Mouse (Mus musculus) midbrain, postnatal 0 days (tissue): ENCODE data around the gene Apoa5. TPM values are rescaled to one million over a fixed set of nuclear protein-coding genes. Genes with fewer than 3 reads are reported as not detected.

Source experiments
- ATAC-seq: fragments of 200-750 bp; cut with Nextera tagmentation; 2 replicates; pipeline ENCODE4 v1.8.0; 2017; ENCODE audit warnings: moderate number of reproducible peaks, mild to moderate bottlenecking, moderate TSS enrichment, moderate library complexity; ENCODE audit not compliant: low FRiP score
- DNase-seq: peaks from one replicate; pipeline ENCODE4 v3.0.0-alpha.2; 2015; ENCODE audit warnings: low spot score
- H3K27ac ChIP-seq: fragments of 300-500 bp; sonication (generic); 2 replicates; pipeline ENCODE4 v1.5.1; 2014; ENCODE audit warnings: low read depth, mild to moderate bottlenecking, low read length, mixed read lengths
- H3K27me3 ChIP-seq: fragments of 300-500 bp; sonication (generic); 2 replicates; pipeline ENCODE4 v1.6.1; 2014; ENCODE audit warnings: low read length, control low read depth, mixed read lengths; ENCODE audit not compliant: insufficient read depth
- H3K36me3 ChIP-seq: fragments of 300-500 bp; sonication (generic); 2 replicates; pipeline ENCODE4 v1.6.1; 2014; ENCODE audit warnings: low read length, control low read depth, mixed read lengths; ENCODE audit not compliant: insufficient read depth
- H3K4me1 ChIP-seq: fragments of 300-500 bp; sonication (generic); 2 replicates; pipeline ENCODE4 v1.6.1; 2014; ENCODE audit warnings: mild to moderate bottlenecking, control low read depth, antibody characterized with exemption, low read length, mixed read lengths; ENCODE audit not compliant: insufficient read depth
- H3K4me2 ChIP-seq: fragments of 300-500 bp; sonication (generic); 2 replicates; pipeline ENCODE4 v1.6.1; 2014; ENCODE audit warnings: low read depth, mild to moderate bottlenecking, low read length, mixed read lengths; ENCODE audit not compliant: poor library complexity, severe bottlenecking
- H3K4me3 ChIP-seq: fragments of 300-500 bp; sonication (generic); 2 replicates; pipeline ENCODE4 v1.5.1; 2014; ENCODE audit warnings: low read depth, mild to moderate bottlenecking, low read length, moderate library complexity
- H3K9ac ChIP-seq: fragments of 300-500 bp; sonication (generic); replicated peaks from 2 replicates; pipeline ENCODE4 v1.6.1; 2014; ENCODE audit warnings: mild to moderate bottlenecking, low read length, moderate library complexity, mixed read lengths; ENCODE audit not compliant: poor library complexity, severe bottlenecking
- H3K9me3 ChIP-seq: fragments of 300-500 bp; sonication (generic); 2 replicates; pipeline ENCODE4 v1.6.1; 2016; ENCODE audit warnings: low read length, control low read depth
- CTCF ChIP-seq: IDR thresholded peaks from 2 replicates; pipeline ENCODE4 v1.5.1; 2016; ENCODE audit warnings: antibody characterized with exemption, mild to moderate bottlenecking
- WGBS: fragments of 180-500 bp; shearing (Covaris S2); extraction: QIAGEN DNeasy Blood & Tissue Kit; methylation state at CpG from one replicate; pipeline ENCODE4 v1.1.7; 2014; 5-methylcytosine and 5-hydroxymethylcytosine counted together
- polyA plus RNA-seq: library from polyadenylated mRNA; unstranded; fragments of >200 nt; fragmentation: Nextera tagmentation; extraction: Ambion mirVana; gene quantifications from 2 replicates; pipeline ENCODE4 v1.2.1, GENCODE M21; 2015
- total RNA-seq: library from RNA; depleted of rRNA; stranded (reverse); fragments of >200 nt; gene quantifications from 2 replicates; pipeline ENCODE4 v1.2.3, GENCODE M21; 2014

The Apoa5 gene
- total and polyA plus RNA-seq, 2 experiments from 2014 or later: not detected

DNA sequence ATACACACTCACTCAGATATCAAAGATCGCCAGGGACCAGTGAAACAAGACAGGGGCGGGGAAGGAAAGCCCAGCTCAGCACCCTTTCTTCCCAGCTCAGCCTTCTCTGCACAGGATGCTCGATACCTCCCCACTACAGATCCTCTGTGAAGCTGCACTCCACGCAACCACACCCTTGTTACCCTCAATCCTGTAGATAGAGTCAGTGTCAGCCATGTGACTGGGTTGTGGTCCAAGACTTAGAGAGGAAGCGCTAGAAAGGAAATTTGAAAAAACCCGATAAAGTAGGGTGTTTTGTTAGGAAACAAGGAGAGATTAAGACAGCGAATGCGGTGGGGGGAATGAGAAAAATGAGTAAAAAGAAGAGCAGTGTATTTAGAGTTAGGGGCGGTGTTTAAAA is 3.6 kb downstream of the Apoa5 start:
- H3K36me3 ChIP-seq: peaks cover 20% of the 10 kb centered on the region
- peaks cover 18% of the 10 kb centered on the region; the same call in 1 of the 2 replicates for H3K27me3 ChIP-seq
- H3K4me3 ChIP-seq: no peak overlapping the region
- no peak for DNase-seq
- TF ChIP-seq CTCF: no peak
- H3K27ac ChIP-seq: no peak overlapping the region
- no peaks in the 10 kb centered on the region for H3K9me3 ChIP-seq
- 86% methylated on average over 9 of the region's 9 CpGs for WGBS
- no peak overlapping the region for H3K9ac ChIP-seq
- ATAC-seq: no peak
- H3K4me1 ChIP-seq: no peaks in the 10 kb centered on the region
- H3K4me2 ChIP-seq: no peak overlapping the region

DNA sequence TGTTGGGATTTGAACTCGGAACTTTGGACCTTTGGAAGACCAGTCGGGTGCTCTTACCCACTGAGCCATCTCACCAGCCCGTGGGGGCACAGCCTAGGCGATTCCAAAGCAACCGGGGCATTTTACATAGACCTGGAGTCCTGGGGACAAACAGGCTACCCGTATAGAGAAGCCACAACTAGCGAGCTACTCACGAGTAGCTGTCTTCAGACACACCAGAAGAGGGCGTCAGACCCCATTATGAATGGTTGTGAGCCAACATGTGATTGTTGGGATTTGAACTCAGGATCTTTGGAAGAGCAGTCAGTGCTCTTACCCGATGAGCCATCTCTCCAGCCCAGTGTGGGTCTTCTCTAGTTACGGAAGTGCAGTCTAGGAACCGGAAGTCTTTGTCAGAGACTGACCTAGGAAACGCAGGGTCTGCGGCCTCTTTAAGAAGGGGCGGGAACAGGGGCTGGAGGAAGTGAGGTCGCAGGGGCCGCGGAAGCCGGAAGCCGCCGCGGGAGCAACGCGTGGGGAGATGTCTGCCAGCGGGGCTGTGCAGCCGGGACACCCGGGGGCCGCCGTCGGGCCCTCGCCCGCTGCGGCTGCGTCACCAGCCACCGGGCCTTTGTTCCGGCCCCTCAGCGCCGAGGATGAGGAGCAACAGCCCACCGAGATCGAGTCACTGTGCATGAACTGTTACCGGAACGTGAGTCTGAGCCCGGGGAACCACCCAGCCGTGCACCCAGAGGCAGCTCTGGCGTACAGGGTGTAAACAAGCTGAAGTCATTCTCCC is 4.4 kb downstream of the Apoa5 start, which contains the start of gene Zpr1:
Gene Zpr1, plus strand, starts transcription at position 388 of the 778 bp plus-strand sequence.
- peak within 1 kb of the TSS; percentile 68; the same call in 1 of the 2 replicates for H3K27ac ChIP-seq
- 6% methylated on average over 45 of the region's 45 CpGs for WGBS
- ATAC-seq: peak; percentile 91
- no peaks in the 10 kb centered on the region for H3K9me3 ChIP-seq
- H3K36me3 ChIP-seq: peaks cover 27% of the 10 kb centered on the region
- DNase-seq: peak; percentile 95
- H3K4me3 ChIP-seq: peak within 1 kb of the TSS; percentile 76
- H3K4me1 ChIP-seq: no peaks in the 10 kb centered on the region
- peak within 1 kb of the TSS; percentile 95 for H3K4me2 ChIP-seq
- peak within 1 kb of the TSS; percentile 62 for H3K9ac ChIP-seq
- TF ChIP-seq CTCF: peak; percentile 65
- H3K27me3 ChIP-seq: peaks cover 18% of the 10 kb centered on the region; the same call in 1 of the 2 replicates

DNA sequence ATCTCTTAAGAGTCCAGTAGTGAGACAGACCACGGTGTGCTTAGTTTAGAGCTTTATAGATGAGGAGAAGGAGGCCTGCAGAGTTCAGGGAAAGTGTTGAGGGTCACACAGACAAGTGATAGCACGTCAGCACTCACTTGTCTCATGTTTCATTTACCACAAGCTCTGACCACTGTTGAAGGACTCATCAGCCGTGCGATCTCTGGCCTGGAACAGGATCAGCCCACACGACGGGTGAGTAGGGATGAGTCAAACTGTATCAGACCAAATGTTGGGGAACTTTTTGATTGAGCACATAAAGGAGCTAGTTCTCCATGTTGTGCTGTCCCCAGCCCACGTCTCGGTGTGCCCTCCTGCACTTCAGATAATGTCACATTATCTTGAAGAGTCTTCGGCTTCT is 6.1 kb downstream of the Apoa5 start:
- no peaks in the 10 kb centered on the region for H3K9me3 ChIP-seq
- DNase-seq (no peak), ATAC-seq (no peak)
- H3K4me3 ChIP-seq: no peak overlapping the region
- TF ChIP-seq CTCF: no peak
- H3K4me2 ChIP-seq: no peak overlapping the region
- 91% methylated on average over 9 of the region's 9 CpGs for WGBS
- H3K27ac ChIP-seq: no peak overlapping the region
- H3K27me3 ChIP-seq: 0 out of 2 replicates have a peak, but pooled peaks cover 14% of the 10 kb centered on the region
- H3K4me1 ChIP-seq: no peaks in the 10 kb centered on the region
- no peak overlapping the region for H3K9ac ChIP-seq
- H3K36me3 ChIP-seq: peaks cover 38% of the 10 kb centered on the region

DNA sequence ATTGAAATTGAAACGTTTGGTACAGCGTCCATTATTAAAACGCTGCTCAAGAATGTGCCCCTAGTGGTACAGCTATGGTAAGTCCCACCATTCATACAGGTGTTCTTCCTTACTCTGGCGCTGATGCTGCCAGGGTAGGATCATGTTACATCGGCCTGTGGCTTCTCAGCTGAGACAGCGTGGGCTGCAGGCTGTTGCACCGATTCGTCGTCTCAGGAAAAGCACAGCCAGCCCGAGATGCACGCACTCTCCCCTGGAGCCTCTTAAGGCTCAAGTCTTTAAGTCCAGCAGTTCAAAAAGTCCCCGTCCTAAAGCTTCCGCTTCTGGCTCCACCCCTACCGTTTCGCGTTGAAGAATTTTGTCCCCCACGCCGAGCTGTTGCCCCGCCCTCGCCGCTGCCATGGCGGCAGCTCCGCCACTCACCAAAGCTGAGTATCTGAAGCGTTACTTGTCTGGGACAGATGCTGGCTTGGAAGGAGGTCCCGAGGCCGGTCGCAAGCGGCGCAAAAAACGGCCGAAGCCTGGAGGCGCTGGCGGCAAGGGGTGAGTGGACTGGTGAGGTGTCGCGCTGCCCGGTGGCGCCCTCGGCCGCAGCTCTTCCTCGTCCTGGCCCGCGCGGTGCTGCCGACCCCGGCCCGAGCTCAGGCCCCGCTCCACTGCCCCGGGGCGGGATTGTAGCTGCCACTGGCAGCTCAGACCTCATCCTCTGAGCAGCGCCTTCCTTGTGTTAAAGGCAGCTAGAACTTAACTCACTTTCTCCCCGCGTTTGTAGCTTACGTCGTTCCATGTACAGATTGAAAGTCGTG is 14.4 kb downstream of the Apoa5 start, which contains the start of gene Bud13:
Gene Bud13, plus strand, starts transcription at position 378 of the 806 bp plus-strand sequence.
- Histone ChIP-seq H3K4me2 (peak within 1 kb of the TSS; percentile 51), H3K27ac (peak within 1 kb of the TSS; percentile 76), H3K36me3 (peaks cover 45% of the 10 kb centered on the region), H3K27me3 (no peaks in the 10 kb centered on the region), H3K9me3 (no peaks in the 10 kb centered on the region), H3K4me3 (peak within 1 kb of the TSS; percentile 85), H3K9ac (peak within 1 kb of the TSS; percentile 77), H3K4me1 (0 out of 2 replicates have a peak, but pooled peaks cover 6% of the 10 kb centered on the region)
- ATAC-seq (peak; percentile 92), DNase-seq (peak; percentile 94)
- TF ChIP-seq CTCF: peak; percentile 84
- under 1% methylated on average over 52 of the region's 55 CpGs for WGBS

DNA sequence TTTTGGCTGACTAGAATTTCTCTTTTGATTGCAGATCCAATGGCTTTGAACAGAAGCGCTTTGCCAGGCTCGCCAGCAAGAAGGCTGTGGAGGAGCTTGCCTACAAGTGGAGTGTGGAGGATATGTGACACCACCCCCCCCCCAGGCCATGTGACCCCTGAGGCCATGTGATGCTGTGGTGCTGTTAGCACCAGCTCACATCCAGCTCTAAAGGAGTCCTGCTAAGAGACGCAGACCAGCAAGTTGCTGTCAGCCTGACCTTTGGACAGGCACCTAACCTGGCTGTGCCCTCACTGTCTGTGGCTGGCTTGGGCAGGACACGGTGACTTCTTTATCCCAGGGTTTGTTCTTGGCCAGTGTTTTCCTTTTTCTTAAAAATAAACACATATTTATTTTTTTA is 29.9 kb downstream of the Apoa5 start:
- Histone ChIP-seq H3K27me3 (no peaks in the 10 kb centered on the region), H3K9ac (no peak overlapping the region), H3K36me3 (peaks cover 22% of the 10 kb centered on the region), H3K27ac (no peak overlapping the region), H3K4me2 (no peak overlapping the region), H3K4me1 (no peaks in the 10 kb centered on the region), H3K4me3 (no peak overlapping the region), H3K9me3 (no peaks in the 10 kb centered on the region)
- no peak for ATAC-seq
- no peak for DNase-seq
- 91% methylated on average over 4 of the region's 4 CpGs for WGBS
- no peak for TF ChIP-seq CTCF
